Mouse (Mus musculus) heart, adult 18-20 months (tissue): ENCODE measurements around the gene Dync1i1. TPM values are rescaled to one million over a fixed set of nuclear protein-coding genes. Genes with fewer than 3 reads are reported as not detected.
"Not testable (repeated sequence)": the region's sequence is repeated elsewhere in the genome, so short reads cannot be mapped to it uniquely, and the experiment has no call there.

Experiments used
- DNase-seq, 2 experiments: peaks; one replicate each; pipeline ENCODE4 v3.0.0; 2021 to 2022; ENCODE audit warnings: mixed read lengths in 1 of 2
- long read RNA-seq, 2 experiments: library from polyadenylated mRNA; stranded (forward); transcript quantifications; one replicate each; pipeline ENCODE4 v2.0.0; 2021
- total RNA-seq, 2 experiments: library from RNA; stranded (reverse); gene quantifications; 2 replicates each; pipeline ENCODE4 v1.2.3; 2021

The Dync1i1 gene
- total RNA-seq: under 1 TPM; 0.27 to 0.39 TPM
- long read RNA-seq, experiment 1: 0 reads
- long read RNA-seq, experiment 2: 0 reads

GRCm38 (mm10) chr6:5725611-5726236, at the start of gene Dync1i1:
Dync1i1 (plus strand) TSS chr6:5725639.
- peak; percentile 16 to 23 for DNase-seq

- no peak for DNase-seq
These were observed 45.7 kb upstream of the Dync1i1 start for GRCm38 (mm10) chr6:5679738-5680137.

- no peak for DNase-seq
These were observed 23.6 kb upstream of the Dync1i1 start for GRCm38 (mm10) chr6:5701826-5702225.

GRCm38 (mm10) chr6:5707894-5708293, 17.5 kb upstream of the Dync1i1 start:
- DNase-seq: not testable (repeated sequence)

GRCm38 (mm10) chr6:5710063-5710605, 15.3 kb upstream of the Dync1i1 start:
- DNase-seq: no peak

GRCm38 (mm10) chr6:5712620-5713019, 12.8 kb upstream of the Dync1i1 start:
- DNase-seq: no peak

GRCm38 (mm10) chr6:5715101-5715618, 10.3 kb upstream of the Dync1i1 start:
- no peak for DNase-seq

- DNase-seq: no peak
These were observed 6.5 kb upstream of the Dync1i1 start for GRCm38 (mm10) chr6:5718955-5719354.

- DNase-seq: not testable (repeated sequence)
These were observed 4.7 kb upstream of the Dync1i1 start for GRCm38 (mm10) chr6:5720716-5721115.

- no peak for DNase-seq
These were observed 1.5 kb upstream of the Dync1i1 start for GRCm38 (mm10) chr6:5723986-5724385.

- no peak for DNase-seq
These were observed 815 bp downstream of the Dync1i1 start for GRCm38 (mm10) chr6:5726237-5726670.

GRCm38 (mm10) chr6:5733217-5733616, 7.8 kb downstream of the Dync1i1 start:
- no peak for DNase-seq

- no peak for DNase-seq
These were observed 9.0 kb downstream of the Dync1i1 start for GRCm38 (mm10) chr6:5734398-5734797.

GRCm38 (mm10) chr6:5734862-5735261, 9.4 kb downstream of the Dync1i1 start:
- DNase-seq: no peak

GRCm38 (mm10) chr6:5739711-5740110, 14.3 kb downstream of the Dync1i1 start:
- no peak for DNase-seq

- DNase-seq: no peak
These were observed 16.1 kb downstream of the Dync1i1 start for GRCm38 (mm10) chr6:5741395-5742032.

- no peak for DNase-seq
These were observed 24.8 kb downstream of the Dync1i1 start for GRCm38 (mm10) chr6:5750079-5750711.

GRCm38 (mm10) chr6:5752128-5752527, 26.7 kb downstream of the Dync1i1 start:
- no peak for DNase-seq

- no peak for DNase-seq
These were observed 27.2 kb downstream of the Dync1i1 start for GRCm38 (mm10) chr6:5752617-5753016.

- DNase-seq: no peak
These were observed 31.2 kb downstream of the Dync1i1 start for GRCm38 (mm10) chr6:5756509-5757130.

GRCm38 (mm10) chr6:5762943-5763342, 37.5 kb downstream of the Dync1i1 start:
- no peak for DNase-seq

- no peak for DNase-seq
These were observed 43.1 kb downstream of the Dync1i1 start for GRCm38 (mm10) chr6:5768576-5768975.
